Mouse (Mus musculus) hindbrain, embryonic 13.5 days (tissue): ENCODE data around the gene Arcn1. TPM values are rescaled to one million over a fixed set of nuclear protein-coding genes. Genes with fewer than 3 reads are reported as not detected.

ENCODE experiments used
- ATAC-seq: fragments of 200-750 bp; cut with Nextera tagmentation; 2 replicates; pipeline ENCODE4 v1.8.0; 2017; ENCODE audit warnings: moderate TSS enrichment; ENCODE audit not compliant: low FRiP score
- H3K27ac ChIP-seq: fragments of 300-500 bp; sonication (generic); 2 replicates; pipeline ENCODE4 v1.5.1; 2015; ENCODE audit warnings: inconsistent platforms, mild to moderate bottlenecking, moderate library complexity
- H3K27me3 ChIP-seq: fragments of 300-500 bp; sonication (generic); 2 replicates; pipeline ENCODE4 v1.6.1; 2015; ENCODE audit warnings: mild to moderate bottlenecking, inconsistent platforms
- H3K36me3 ChIP-seq: fragments of 300-500 bp; sonication (generic); 2 replicates; pipeline ENCODE4 v1.6.1; 2015; ENCODE audit warnings: mild to moderate bottlenecking, inconsistent platforms
- H3K4me1 ChIP-seq: fragments of 300-500 bp; sonication (generic); replicated peaks from 2 replicates; pipeline ENCODE4 v1.6.1; 2015; ENCODE audit warnings: inconsistent platforms
- H3K4me2 ChIP-seq: fragments of 300-500 bp; sonication (generic); 2 replicates; pipeline ENCODE4 v1.6.1; 2015; ENCODE audit warnings: inconsistent platforms, mild to moderate bottlenecking, moderate library complexity
- H3K4me3 ChIP-seq: fragments of 300-500 bp; sonication (generic); 2 replicates; pipeline ENCODE4 v1.5.1; 2015; ENCODE audit warnings: mild to moderate bottlenecking, inconsistent platforms
- H3K9ac ChIP-seq: fragments of 300-500 bp; sonication (generic); 2 replicates; pipeline ENCODE4 v1.6.1; 2015; ENCODE audit warnings: mild to moderate bottlenecking, inconsistent platforms
- H3K9me3 ChIP-seq: fragments of 300-500 bp; sonication (generic); 2 replicates; pipeline ENCODE4 v1.6.1; 2016; ENCODE audit warnings: inconsistent platforms
- WGBS: fragments of 180-500 bp; shearing (Covaris S2); methylation state at CpG from one replicate; pipeline ENCODE4 v1.1.7; 2015; 5-methylcytosine and 5-hydroxymethylcytosine counted together
- polyA plus RNA-seq: library from polyadenylated mRNA; unstranded; fragments of >200 nt; fragmentation: Nextera tagmentation; extraction: Ambion mirVana; gene quantifications from 2 replicates; pipeline ENCODE4 v1.2.1, GENCODE M21; 2015

Gene Arcn1
- 142 and 143 TPM in 2 replicates for polyA plus RNA-seq

DNA sequence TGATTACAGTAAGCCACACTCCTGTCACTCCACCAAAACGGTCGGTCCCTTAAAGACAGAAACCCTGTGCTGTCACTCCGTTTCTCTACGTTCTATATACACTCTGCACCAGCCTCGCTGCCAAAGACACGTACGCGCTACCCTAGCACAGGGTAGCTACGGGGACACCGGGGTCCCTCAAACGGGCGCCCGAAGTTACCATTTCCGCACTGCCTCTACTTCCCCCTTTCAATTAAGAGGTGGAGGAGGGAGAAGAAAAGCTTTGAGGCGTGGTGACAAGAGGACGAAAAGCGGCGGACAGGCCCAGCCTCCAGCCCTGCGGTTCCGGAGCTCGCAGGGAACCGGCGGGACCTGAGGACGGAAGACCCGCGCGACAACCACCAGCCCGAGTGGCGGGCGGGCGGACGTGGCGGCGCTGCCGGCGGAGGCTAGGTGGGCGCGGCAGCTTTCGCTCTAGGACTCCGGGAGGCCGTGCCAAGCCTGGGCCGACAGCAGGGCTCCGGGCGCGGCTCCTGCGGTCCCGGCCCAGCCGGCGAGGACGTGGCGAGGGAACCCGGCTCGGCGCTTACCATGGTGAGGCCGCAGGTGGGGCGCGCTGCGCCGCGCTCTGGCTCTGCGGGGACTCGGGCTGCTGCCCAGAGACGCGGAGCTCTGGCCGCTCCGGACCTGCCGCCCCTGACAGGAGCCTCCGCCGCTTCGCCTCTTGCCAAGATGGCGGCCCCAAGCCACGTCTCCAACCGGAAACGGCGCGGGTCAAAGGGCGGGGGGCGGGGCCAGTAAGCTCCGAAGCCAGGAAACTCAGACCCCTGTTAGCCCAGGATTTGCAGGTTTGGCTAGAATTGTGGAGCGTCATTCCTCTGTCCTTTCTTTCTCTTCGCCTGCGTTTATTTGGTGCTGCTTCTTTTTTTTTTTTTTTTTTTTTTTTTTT lies at the start of gene Arcn1, which contains the start of gene Ift46:
Arcn1 (minus strand) TSS at position 745 of the 928 bp plus-strand sequence.
Ift46 (plus strand) TSS at position 808 of the 928 bp plus-strand sequence.
- Histone ChIP-seq H3K27ac (peak within 1 kb of the TSS; percentile 97), H3K9ac (peak within 1 kb of the TSS; percentile 97)
- peak; percentile 93 for ATAC-seq

DNA sequence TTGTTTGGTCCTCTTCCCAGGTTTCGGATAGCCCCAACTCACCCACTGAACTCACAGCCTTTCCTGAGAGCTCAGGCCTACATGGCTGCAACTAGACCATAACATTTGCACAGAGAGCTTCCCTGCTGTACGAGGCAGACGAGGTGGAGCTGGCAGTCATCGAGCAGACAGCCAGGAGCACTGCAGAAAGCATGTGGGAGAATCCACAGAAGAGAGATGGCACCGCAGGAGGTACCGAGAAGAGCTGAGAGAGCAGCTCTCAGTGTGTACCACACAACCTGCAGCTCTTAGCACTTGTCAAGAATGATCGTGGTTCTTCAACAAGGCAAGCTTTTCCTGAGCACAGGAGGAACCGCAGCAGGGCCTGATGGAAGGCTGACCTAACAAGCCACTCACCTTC lies 46.5 kb upstream of the Arcn1 start:
- peaks cover 99% of the 10 kb centered on the region for H3K36me3 ChIP-seq
- WGBS: 96% methylated on average over 8 of the region's 8 CpGs
- no peak overlapping the region for H3K4me2 ChIP-seq
- no peak overlapping the region for H3K9ac ChIP-seq
- H3K27me3 ChIP-seq: no peaks in the 10 kb centered on the region
- ATAC-seq: no peak
- no peaks in the 10 kb centered on the region for H3K9me3 ChIP-seq
- H3K4me3 ChIP-seq: no peak overlapping the region
- H3K27ac ChIP-seq: no peak overlapping the region
- no peaks in the 10 kb centered on the region for H3K4me1 ChIP-seq

More for the DNA sequence above, at the start of gene Arcn1, which contains the start of gene Ift46:
- H3K4me3 ChIP-seq: peak within 1 kb of the TSS; percentile 97
- H3K36me3 ChIP-seq: no peaks in the 10 kb centered on the region
- under 1% methylated on average over 82 of the region's 82 CpGs for WGBS
- H3K9me3 ChIP-seq: no peaks in the 10 kb centered on the region
- H3K27me3 ChIP-seq: no peaks in the 10 kb centered on the region
- peaks cover 28% of the 10 kb centered on the region for H3K4me1 ChIP-seq
- peak within 1 kb of the TSS; percentile 72 for H3K4me2 ChIP-seq

DNA sequence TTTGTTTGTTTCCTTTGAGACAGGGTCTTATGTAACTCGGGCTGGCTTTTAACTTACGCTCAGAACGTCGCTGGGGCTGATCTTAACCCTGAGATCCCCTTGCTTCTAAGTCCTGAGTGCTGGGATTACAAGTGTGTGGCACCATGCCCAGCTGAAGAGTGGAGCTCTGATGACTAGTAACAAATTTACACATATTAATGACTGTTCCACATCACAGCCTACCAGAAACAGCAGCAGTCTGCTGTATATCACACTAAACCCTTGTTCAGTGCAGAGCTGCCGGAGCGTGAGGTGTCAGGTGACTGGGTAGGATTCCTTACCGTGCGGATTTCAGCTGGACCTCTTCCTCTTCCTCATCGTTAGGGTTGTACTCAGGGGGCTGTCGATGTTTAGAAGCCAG lies 42.7 kb upstream of the Arcn1 start:
- no peak for ATAC-seq
- H3K9me3 ChIP-seq: no peaks in the 10 kb centered on the region
- no peak overlapping the region for H3K4me3 ChIP-seq
- peaks cover 98% of the 10 kb centered on the region for H3K36me3 ChIP-seq
- no peak overlapping the region for H3K9ac ChIP-seq
- no peak overlapping the region for H3K4me2 ChIP-seq
- 96% methylated on average over 10 of the region's 10 CpGs for WGBS
- no peak overlapping the region for H3K27ac ChIP-seq
- no peaks in the 10 kb centered on the region for H3K27me3 ChIP-seq
- H3K4me1 ChIP-seq: no peaks in the 10 kb centered on the region

DNA sequence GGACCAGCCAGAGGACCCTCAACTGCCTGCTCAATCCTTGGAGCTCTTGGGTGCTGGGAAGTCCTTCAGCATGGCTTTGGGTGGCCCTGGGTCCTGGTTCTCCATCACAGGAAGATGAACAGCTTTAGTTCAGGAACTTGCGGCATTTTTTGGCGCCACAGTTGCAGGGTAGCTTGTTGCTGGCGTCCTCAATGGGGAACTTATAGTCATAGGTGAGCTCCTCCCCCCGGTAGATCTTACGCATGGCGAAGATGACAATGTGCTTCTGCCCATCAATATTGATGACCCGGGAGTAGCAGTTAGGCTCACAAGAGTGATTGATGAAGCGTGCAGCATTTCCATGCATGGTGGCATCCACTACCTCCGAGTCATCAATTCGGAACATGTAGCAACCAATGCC lies 40.1 kb upstream of the Arcn1 start:
- Histone ChIP-seq H3K4me2 (no peak overlapping the region), H3K4me3 (no peak overlapping the region), H3K4me1 (no peaks in the 10 kb centered on the region), H3K36me3 (peaks cover 81% of the 10 kb centered on the region), H3K9ac (no peak overlapping the region), H3K27me3 (no peaks in the 10 kb centered on the region), H3K9me3 (no peaks in the 10 kb centered on the region), H3K27ac (no peak overlapping the region)
- WGBS: 93% methylated on average over 10 of the region's 10 CpGs
- ATAC-seq: no peak

DNA sequence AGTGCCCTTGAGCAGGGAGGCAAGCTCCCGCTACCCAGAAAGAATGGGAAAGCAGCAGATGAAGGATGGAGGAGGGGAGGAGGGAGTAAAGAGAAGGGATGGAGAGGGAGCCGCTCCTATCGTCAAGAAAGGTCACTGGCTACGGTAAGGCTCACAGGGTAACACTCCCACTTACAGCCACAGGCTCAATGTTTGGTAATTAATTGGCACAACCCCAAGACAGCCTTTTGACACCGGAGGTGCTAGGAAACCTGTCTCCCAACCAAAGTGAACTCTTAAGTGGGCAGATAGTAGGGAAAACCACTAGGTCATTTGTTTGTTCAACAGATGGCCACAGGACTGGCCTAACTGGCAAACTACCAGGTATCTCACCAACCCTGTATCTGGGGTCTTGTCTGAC lies 39.5 kb upstream of the Arcn1 start:
- ATAC-seq: no peak
- no peak overlapping the region for H3K9ac ChIP-seq

DNA sequence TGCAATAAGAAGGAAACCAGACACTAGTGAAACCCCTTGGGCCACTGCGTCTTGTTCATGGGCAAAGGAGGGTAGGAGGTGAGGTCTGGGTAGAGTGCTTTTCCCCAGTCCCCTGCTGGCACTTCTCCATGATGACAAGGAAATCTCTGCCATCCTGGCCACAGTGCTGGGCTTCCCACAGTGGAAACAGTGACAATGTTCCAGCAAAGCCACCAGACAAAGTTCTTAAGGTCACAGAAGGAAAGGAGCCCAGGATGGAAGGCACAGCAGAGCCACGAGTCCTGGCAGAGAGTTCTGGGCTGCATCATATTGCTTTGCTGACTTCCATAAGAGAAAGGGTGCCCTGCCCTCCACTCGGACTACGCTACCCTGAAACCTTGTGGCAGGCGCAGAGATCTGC lies 37.9 kb upstream of the Arcn1 start:
- H3K4me1 ChIP-seq: 0 out of 2 replicates have a peak, but pooled peaks cover 3% of the 10 kb centered on the region
- WGBS: 93% methylated on average over 5 of the region's 5 CpGs
- no peak for ATAC-seq
- H3K9me3 ChIP-seq: no peaks in the 10 kb centered on the region
- H3K9ac ChIP-seq: no peak overlapping the region
- peaks cover 5% of the 10 kb centered on the region for H3K27me3 ChIP-seq
- no peak overlapping the region for H3K4me2 ChIP-seq
- peaks cover 59% of the 10 kb centered on the region for H3K36me3 ChIP-seq
- H3K4me3 ChIP-seq: no peak overlapping the region
- no peak overlapping the region for H3K27ac ChIP-seq

More for the DNA sequence above, 39.5 kb upstream of the Arcn1 start:
- Histone ChIP-seq H3K27me3 (no peaks in the 10 kb centered on the region), H3K27ac (no peak overlapping the region), H3K9me3 (no peaks in the 10 kb centered on the region), H3K4me3 (no peak overlapping the region), H3K4me1 (no peaks in the 10 kb centered on the region), H3K36me3 (peaks cover 74% of the 10 kb centered on the region), H3K4me2 (no peak overlapping the region)
- WGBS: 70% methylated on average over 5 of the region's 5 CpGs

DNA sequence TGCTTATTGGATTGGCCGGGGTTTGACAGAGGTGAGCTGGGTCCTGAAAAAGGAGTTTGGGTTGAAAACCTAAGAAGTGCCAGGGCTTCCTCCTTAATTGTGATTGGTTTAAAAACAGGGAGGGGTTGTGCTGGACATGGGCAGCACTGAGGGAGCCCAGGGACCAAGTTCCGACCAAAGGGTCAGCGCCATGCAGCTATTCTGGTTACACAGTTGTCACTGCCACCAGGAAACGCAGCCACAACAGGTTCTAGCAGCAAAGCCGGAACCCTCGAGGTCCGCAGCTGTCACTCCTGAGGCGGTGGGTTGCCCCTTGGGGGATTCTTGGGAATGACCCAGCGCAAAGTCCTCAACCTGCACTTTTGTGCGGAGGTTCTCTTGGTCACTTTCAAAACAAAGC lies 37.0 kb upstream of the Arcn1 start:
- peaks cover 51% of the 10 kb centered on the region for H3K36me3 ChIP-seq
- 88% methylated on average over 10 of the region's 10 CpGs for WGBS
- ATAC-seq: no peak
- no peak overlapping the region for H3K4me3 ChIP-seq
- no peak overlapping the region for H3K9ac ChIP-seq
- no peaks in the 10 kb centered on the region for H3K9me3 ChIP-seq
- H3K4me1 ChIP-seq: peaks cover 10% of the 10 kb centered on the region
- no peak overlapping the region for H3K4me2 ChIP-seq
- H3K27ac ChIP-seq: no peak overlapping the region
- peaks cover 5% of the 10 kb centered on the region for H3K27me3 ChIP-seq

DNA sequence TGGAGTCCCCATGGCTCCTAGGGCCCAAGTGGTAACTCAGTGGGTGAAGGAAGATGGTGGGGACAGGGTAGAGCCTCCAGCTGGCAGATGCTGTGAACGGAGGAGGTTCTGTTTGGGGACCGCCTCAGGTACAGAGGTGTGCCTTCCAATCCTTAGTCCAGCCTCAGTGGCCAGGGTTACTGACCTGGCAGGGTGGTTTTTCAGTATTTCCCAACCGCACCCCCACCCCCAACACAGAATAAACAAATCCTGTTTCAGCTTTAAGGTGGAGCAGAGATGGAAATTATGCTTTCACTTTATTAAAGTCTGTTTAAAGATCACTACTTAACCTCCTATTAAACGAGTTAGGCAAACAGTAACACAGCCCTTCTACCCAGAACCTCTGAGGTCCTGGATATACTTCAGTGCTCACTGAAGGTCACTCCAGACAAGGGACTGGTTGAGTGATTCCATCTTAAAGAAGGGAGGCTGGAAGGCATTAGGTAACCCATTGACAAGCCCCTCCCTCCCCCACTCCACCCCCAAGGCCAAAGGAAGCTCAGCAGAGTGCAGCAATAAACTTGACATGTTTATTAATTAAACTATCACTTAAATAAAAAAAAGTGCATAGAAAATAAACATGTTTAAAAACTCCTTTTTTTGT lies 35.3 kb upstream of the Arcn1 start, which contains the start of gene Ttc36:
Ttc36 (minus strand) TSS at position 265 of the 643 bp plus-strand sequence.
- H3K4me3 ChIP-seq: no peak within 1 kb of the TSS

DNA sequence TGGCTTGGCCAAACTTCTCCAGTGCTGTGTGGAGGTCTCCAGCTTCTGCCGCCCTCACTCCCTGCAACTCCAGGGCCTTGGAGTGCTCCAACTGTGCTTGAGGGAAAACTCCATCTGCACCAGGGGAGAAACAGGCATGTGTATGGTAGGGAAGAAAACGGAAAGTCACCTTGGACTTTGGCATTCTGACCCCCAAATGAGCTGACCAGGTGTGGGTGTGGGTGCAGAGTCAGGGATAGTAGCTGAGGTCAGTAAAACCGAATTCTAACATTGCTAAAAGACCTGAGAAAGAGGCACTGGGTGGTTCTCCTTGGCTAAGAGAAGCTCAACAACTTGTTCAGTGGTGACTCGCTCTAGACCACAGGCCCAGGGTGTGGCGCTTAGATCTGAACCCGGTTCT lies 34.0 kb upstream of the Arcn1 start:
- ATAC-seq: no peak

More for the DNA sequence above, 35.3 kb upstream of the Arcn1 start, which contains the start of gene Ttc36:
- Histone ChIP-seq H3K9me3 (no peaks in the 10 kb centered on the region), H3K27ac (no peak within 1 kb of the TSS), H3K4me1 (peaks cover 24% of the 10 kb centered on the region), H3K4me2 (no peak within 1 kb of the TSS), H3K36me3 (peaks cover 33% of the 10 kb centered on the region), H3K9ac (no peak within 1 kb of the TSS), H3K27me3 (peaks cover 11% of the 10 kb centered on the region)
- ATAC-seq: no peak
- 84% methylated on average over 4 of the region's 4 CpGs for WGBS

DNA sequence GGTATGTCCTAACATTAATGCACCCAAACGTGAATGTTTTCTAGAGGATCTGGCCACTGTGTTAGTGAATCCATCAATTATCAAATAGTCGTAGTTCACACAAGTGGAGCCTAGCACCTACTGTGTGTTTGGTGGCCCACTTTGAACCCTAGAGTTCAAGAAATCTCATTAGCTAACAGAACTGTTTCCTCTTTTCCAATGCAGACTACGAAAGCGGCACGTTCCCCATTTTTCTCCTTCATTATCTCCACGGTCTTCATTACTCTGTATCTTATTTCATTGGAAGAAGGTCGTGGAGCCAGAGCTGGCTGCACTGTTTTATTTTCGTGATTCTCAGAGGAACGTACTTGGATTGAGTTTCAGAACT lies 32.3 kb upstream of the Arcn1 start:
- WGBS: 44% methylated on average over 9 of the region's 9 CpGs
- Histone ChIP-seq H3K4me3 (peak overlapping the region; percentile 61), H3K27me3 (peaks cover 16% of the 10 kb centered on the region), H3K4me1 (peaks cover 25% of the 10 kb centered on the region), H3K27ac (peak overlapping the region; percentile 83; the same call in 1 of the 2 replicates), H3K4me2 (peak overlapping the region; percentile 96), H3K36me3 (peaks cover 4% of the 10 kb centered on the region), H3K9ac (peak overlapping the region; percentile 84), H3K9me3 (no peaks in the 10 kb centered on the region)
- no peak for ATAC-seq

More for the DNA sequence above, 34.0 kb upstream of the Arcn1 start:
- no peak overlapping the region for H3K4me3 ChIP-seq
- H3K36me3 ChIP-seq: peaks cover 21% of the 10 kb centered on the region
- no peaks in the 10 kb centered on the region for H3K9me3 ChIP-seq
- H3K27me3 ChIP-seq: peaks cover 16% of the 10 kb centered on the region
- 84% methylated on average over 6 of the region's 6 CpGs for WGBS
- no peak overlapping the region for H3K27ac ChIP-seq
- no peak overlapping the region for H3K4me2 ChIP-seq
- no peak overlapping the region for H3K9ac ChIP-seq
- H3K4me1 ChIP-seq: peaks cover 25% of the 10 kb centered on the region

DNA sequence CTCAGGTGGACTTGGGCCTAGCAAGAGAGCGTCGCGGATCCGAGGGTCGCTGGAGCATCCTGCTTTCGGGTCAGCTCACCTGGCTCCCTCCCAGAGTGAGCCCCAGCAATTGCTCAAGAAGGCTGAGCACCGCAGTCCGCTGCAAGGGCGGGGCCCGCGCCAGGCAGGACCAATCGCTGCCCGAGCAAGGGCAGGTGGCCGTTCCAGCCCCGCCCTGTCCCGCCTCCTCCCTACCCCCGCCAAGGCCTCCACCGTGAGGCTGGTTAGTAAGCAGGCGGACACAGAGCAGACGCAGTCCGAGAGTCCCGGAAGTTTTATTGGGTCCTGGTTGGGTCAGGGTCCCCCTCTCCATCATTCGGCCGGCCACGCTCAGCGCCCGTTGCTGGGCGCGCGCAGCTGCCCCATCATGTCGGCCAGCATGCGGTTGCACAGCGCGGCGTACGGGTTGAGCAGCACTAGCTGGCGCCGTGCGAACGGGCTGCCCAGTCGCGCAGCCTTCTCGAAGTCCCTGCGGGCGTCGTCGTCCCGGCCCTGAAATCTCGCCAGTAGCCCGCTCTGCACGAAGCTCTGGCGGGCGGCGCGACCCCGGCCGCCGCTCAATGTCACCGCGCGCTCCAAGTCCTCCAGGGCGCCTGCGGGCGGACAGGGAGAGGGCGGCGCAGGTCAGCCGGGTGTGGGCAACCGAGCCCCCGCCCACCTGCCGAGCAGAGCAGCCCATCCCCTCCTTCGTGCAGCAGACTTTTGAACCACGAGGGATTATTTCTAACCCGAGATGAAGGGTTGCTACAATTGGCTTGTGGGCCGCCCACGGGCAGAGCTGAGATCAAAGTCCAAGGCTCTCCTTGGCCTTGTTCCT lies 31.7 kb upstream of the Arcn1 start, which contains the start of gene Tmem25:
Tmem25 (minus strand) TSS at position 206 of the 856 bp plus-strand sequence.
- peak within 1 kb of the TSS; percentile 83 for H3K27ac ChIP-seq
- ATAC-seq: peak; percentile 97
- no peaks in the 10 kb centered on the region for H3K9me3 ChIP-seq
- H3K4me1 ChIP-seq: peaks cover 25% of the 10 kb centered on the region
- peak within 1 kb of the TSS; percentile 96 for H3K4me2 ChIP-seq
- peak within 1 kb of the TSS; percentile 84 for H3K9ac ChIP-seq
- WGBS: under 1% methylated on average over 75 of the region's 75 CpGs
- H3K36me3 ChIP-seq: no peaks in the 10 kb centered on the region; the same call in 1 of the 2 replicates
- peaks cover 16% of the 10 kb centered on the region for H3K27me3 ChIP-seq
- H3K4me3 ChIP-seq: peak within 1 kb of the TSS; percentile 61
